Mouse (Mus musculus): ENCODE measurements around the gene Gm49711.

The Gm49711 gene

GRCm38 (mm10) chr16:92057852-92058643 lies at the start of gene Gm49711, which contains the start of the genes Mrps6 and Slc5a3:
Gm49711 (plus strand) TSS chr16:92058316.
Mrps6 (plus strand) TSS chr16:92058270.
Slc5a3 (plus strand) TSS chr16:92058322.
- DNase-seq (ENCODE audit: low spot score in 2 of 2) = peak; percentile 89 to 90

- DNase-seq (ENCODE audit: low spot score in 2 of 2) = no peak
These were observed 48.5 kb upstream of the Gm49711 start for GRCm38 (mm10) chr16:92009586-92009985.

- no peak for DNase-seq (ENCODE audit: low spot score in 2 of 2)
These were observed 41.3 kb upstream of the Gm49711 start for GRCm38 (mm10) chr16:92016792-92017191.

GRCm38 (mm10) chr16:92019141-92020118 lies 38.7 kb upstream of the Gm49711 start:
- DNase-seq (ENCODE audit: low spot score in 2 of 2) = peak; percentile 36 to 45

- DNase-seq (ENCODE audit: low spot score in 2 of 2) = peak in 1 of 2 experiments; percentile 10
These were observed 36.3 kb upstream of the Gm49711 start for GRCm38 (mm10) chr16:92021656-92022400.

GRCm38 (mm10) chr16:92022494-92023283 lies 35.4 kb upstream of the Gm49711 start:
- DNase-seq (ENCODE audit: low spot score in 2 of 2) = peak in 1 of 2 experiments; percentile 12

- no peak for DNase-seq (ENCODE audit: low spot score in 2 of 2)
These were observed 24.8 kb upstream of the Gm49711 start for GRCm38 (mm10) chr16:92033286-92033685.

GRCm38 (mm10) chr16:92034676-92035075 lies 23.4 kb upstream of the Gm49711 start:
- DNase-seq (ENCODE audit: low spot score in 2 of 2) = no peak

- DNase-seq (ENCODE audit: low spot score in 2 of 2) = no peak
These were observed 21.4 kb upstream of the Gm49711 start for GRCm38 (mm10) chr16:92036701-92037100.

GRCm38 (mm10) chr16:92037891-92038607 lies 20.1 kb upstream of the Gm49711 start:
- no peak for DNase-seq (ENCODE audit: low spot score in 2 of 2)

- DNase-seq (ENCODE audit: low spot score in 2 of 2) = no peak
These were observed 18.7 kb upstream of the Gm49711 start for GRCm38 (mm10) chr16:92039421-92039820.

- no peak for DNase-seq (ENCODE audit: low spot score in 2 of 2)
These were observed 18.1 kb upstream of the Gm49711 start for GRCm38 (mm10) chr16:92039966-92040365.

GRCm38 (mm10) chr16:92051777-92052310 lies 6.3 kb upstream of the Gm49711 start:
- DNase-seq (ENCODE audit: low spot score in 2 of 2) = no peak

- no peak for DNase-seq (ENCODE audit: low spot score in 2 of 2)
These were observed 5.5 kb upstream of the Gm49711 start for GRCm38 (mm10) chr16:92052569-92052968.

GRCm38 (mm10) chr16:92056711-92057110 lies 1.4 kb upstream of the Gm49711 start:
- DNase-seq (ENCODE audit: low spot score in 2 of 2) = no peak

- DNase-seq (ENCODE audit: low spot score in 2 of 2) = peak in 1 of 2 experiments; percentile 43
These were observed 662 bp upstream of the Gm49711 start for GRCm38 (mm10) chr16:92057456-92057851.

GRCm38 (mm10) chr16:92058644-92059620 lies 816 bp downstream of the Gm49711 start:
- DNase-seq (ENCODE audit: low spot score in 2 of 2) = peak in 1 of 2 experiments; percentile 48

- no peak for DNase-seq (ENCODE audit: low spot score in 2 of 2)
These were observed 2.1 kb downstream of the Gm49711 start for GRCm38 (mm10) chr16:92060213-92060612.
